Mouse (Mus musculus) right cerebral cortex, postnatal 10 days (tissue): ENCODE data around the gene Ccdc186.
"Not testable (repeated sequence)": the region's sequence is repeated elsewhere in the genome, so short reads cannot be mapped to it uniquely, and the experiment has no call there.

ENCODE experiments used
- DNase-seq, 2 experiments: peaks; one replicate each; pipeline ENCODE4 v3.0.0; 2021; ENCODE audit warnings: low spot score in 2 of 2

Ccdc186 gene

DNA sequence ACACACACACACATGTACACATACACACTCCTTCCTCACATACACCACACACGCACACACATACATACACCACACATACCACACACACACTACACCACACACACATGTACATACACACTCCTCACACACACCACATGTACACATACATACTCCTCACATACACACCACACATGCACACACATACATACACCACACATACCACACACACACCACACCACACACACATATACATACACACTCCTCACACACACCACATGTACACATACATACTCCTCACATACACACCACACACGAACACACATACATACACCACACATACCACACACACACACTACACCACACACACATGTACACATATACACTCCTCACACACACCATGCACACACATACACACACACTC is 63.7 kb downstream of the Ccdc186 start:
- DNase-seq: no peak

GRCm38 (mm10) chr19:56756412-56756811 is 65.6 kb downstream of the Ccdc186 start:
- no peak for DNase-seq

- DNase-seq: not testable (repeated sequence)
Measured at GRCm38 (mm10) chr19:56754456-56754855, 67.5 kb downstream of the Ccdc186 start.

- DNase-seq: no peak
Measured at GRCm38 (mm10) chr19:56750709-56751108, 71.3 kb downstream of the Ccdc186 start.

DNA sequence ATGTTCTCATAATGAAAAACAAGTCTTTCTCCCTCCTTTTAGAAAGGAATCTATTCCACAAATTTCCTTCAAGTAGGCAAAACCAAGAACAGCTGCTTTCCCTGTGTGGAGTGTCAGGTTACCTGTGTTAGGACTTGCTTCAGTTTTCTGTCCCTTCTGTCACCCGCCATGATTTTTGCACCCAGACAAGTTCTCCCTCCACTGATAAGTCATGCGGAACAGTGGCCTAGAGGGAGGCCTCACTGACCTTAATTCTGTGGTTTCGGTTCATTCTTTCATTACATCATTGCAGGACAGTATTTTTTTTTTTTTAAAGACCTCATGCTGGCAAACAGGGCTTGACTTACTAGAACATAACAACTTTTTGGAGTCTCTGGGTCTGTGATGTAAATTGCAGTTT is 72.6 kb downstream of the Ccdc186 start:
- DNase-seq: no peak

DNA sequence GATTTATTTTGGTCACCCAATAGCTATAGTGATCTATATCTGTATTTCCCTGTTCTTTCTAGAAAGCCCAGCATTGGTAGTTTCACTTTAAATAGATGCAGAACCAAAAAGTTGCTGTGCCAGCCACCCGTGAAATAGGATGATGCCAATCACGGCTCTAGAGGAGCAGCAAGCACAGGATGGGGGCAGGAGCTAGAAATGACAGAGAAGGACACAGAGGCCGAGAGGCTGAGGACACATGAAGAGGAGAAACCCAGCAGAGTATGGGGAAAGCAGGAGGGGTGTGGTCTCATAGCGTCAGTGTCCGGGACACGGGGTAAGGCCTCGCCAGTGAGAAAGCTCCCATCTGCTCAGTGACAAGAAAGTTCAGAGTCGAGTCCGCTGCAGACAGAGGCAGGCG is 74.1 kb downstream of the Ccdc186 start:
- no peak for DNase-seq

- no peak for DNase-seq
Measured at GRCm38 (mm10) chr19:56746618-56747017, 75.4 kb downstream of the Ccdc186 start.

DNA sequence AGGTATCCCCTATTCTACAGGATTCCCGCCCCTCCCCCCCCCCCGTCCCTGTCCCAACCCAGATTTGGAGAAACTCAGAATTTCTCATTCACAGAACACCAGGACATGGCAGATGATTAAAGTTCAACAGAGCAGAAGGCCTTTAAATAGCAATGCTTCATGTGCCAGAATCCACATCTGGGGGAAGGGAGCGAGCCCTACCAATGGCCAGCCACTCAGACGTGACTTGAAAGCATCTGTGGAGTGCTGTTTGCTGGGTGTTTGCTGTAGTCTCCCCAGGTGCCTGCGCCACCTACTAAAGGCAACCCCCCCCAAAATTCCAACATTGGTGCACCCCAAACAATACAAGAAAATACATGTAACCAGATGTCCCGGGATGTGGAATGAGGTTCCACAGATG is 76.5 kb downstream of the Ccdc186 start:
- DNase-seq: no peak

DNA sequence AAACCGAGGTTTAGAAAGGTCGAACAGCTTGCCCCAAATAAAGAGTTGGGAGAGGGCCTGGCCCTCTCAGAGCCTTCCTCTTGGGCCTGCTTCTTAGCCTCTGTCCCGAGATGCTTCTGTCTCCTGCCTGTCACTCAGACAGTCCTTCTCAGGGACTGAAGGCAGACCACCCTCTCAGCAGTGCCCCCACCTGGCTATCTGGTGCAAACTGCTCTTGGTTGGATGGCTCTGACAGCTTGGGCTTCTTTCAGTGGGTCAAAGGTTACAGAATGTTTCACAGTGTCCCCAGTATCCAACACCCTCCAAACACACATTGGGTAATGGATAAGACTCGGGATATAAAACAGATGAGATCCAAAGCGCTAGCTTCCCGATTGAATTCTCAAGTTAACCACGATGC is 76.9 kb downstream of the Ccdc186 start:
- no peak for DNase-seq
